Mouse (Mus musculus): ENCODE results near the gene Trim2. TPM values are rescaled to one million over a fixed set of nuclear protein-coding genes. Genes with fewer than 3 reads are reported as not detected.

Trim2 gene
- polyA plus RNA-seq, 2 experiments from 2014 or later = 3.9 to 4.0 TPM

DNA sequence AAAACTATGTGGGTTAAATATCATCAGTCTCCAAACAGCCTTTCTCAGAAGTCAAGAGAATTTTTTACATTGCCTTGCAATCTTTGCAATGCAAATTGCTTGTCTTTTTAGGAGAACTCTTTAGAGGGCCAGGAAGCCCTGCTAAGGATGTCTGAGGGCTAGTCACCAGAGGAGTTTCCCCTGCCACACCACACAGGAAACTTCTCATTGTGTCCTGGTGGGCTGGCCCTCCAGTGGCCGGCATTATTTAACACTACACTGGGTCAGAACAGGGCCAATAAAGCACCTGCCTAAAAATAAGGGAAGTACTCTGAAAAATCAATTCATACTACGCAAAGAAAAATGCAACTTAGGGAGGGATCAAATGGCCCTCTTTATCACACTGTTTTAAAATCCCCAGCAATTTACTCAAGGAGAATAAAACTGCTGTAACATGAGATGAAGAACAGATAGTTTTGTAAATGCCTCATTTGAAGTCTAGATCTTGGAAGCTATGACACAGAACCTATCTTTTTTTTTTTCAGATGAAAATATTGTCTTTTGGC is 87.4 kb downstream of the Trim2 start:
- no peak for ATAC-seq

DNA sequence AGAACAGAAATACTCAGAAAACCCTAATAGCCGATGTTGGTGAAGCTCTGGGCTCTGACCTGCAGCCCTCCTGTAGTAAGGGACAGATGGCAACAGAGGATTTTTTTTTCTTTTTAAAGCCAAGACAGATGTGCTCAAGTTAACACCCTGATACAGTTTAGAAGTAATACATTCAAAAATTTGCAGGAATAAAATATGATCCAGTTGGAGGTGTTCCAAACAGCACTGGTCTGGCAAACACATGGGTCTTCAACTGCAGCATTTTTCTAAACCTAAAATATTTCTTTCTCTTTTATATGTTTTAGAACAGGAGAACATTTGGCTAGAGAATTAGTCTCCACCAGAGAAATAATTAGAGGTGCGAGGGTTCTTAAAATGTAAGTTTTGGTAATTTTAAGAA is 88.2 kb downstream of the Trim2 start:
- ATAC-seq = no peak

DNA sequence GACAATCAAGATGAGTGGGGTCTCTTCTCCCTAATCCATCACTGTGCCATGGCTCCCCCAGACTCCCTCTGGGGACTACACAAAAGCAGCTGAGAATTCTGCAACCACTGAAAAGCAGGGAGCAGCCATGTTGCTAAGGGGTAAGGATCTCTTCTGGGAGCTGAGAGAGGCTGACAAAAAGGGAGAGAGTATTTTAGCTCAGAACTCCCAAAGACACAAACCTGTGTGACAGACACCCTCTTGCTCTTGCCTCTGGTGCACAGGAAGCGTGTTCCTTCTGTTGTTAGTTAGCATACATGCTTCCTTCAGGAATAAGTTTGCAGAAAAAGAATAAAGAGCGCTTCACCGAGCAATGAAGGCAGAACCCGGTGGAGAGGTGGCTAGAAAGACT is 88.7 kb downstream of the Trim2 start:
- ATAC-seq = no peak

DNA sequence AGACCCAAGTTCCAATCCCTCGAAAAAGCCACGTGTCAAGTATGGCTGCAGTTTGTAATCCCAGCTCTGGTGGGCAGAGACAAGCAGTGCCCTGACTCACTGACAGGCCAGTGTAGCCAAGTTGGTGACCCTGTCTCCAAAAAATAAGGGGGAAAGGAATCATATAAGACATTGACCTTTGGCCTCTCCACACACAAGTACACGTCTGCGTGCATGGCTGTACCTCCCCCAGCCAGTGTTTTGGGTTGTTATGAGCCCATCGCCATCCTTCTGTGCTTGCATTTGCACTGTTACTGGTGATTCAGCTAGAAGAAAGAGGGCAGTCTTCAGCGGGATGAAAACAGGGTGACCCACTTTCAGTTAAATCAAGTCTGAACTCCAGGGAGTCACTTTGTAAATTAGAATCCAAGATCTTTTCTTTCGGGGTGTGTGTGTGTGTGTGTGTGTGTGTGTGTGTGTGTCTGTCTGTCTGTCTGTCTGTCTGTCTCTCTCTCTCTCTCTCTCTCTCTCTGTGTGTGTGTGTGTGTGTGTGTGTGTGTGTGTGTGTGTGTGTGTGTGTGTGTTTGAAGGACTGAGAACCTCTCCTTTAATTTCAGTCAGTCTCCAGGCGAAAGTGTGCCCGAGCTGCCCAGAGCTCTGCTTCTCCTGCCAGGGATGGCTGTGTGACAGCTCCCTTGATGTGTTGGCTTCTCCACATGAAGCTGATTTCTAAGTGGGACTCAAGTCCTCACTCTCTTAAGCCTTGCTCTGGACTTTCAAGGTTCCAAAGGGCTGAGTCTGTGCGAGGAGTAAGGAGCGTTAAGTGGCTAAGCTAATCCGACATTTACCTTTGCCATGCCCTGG is 89.3 kb downstream of the Trim2 start:
- no peak for ATAC-seq

DNA sequence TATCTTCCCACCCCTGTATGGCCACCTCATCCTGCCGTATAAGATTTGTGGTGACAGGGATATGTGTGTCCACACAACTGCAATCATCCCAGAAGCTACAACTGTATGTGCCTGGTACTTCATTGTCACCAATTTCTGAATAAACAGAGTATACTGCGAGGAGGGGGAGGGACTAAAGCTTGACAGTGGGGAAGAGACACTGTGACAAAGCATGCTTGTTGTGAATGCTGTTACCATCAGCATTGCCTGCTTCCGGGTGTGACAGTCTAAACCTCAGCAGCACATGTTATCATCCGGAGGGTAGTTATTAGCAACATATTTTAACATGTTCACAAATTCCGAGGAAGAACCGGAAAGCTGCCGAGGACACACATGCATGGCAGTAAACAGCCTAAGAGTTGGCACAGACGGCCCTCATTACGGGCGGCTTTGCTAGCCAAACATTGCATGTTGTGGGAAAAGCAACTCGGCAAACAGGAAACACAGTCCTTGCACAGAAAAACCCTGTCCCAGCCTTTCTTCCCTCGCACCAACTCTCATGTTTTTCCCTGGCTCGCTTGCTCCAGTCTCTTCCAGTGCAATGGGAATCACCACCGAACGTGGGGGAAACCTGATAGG is 90.8 kb downstream of the Trim2 start:
- ATAC-seq = no peak

DNA sequence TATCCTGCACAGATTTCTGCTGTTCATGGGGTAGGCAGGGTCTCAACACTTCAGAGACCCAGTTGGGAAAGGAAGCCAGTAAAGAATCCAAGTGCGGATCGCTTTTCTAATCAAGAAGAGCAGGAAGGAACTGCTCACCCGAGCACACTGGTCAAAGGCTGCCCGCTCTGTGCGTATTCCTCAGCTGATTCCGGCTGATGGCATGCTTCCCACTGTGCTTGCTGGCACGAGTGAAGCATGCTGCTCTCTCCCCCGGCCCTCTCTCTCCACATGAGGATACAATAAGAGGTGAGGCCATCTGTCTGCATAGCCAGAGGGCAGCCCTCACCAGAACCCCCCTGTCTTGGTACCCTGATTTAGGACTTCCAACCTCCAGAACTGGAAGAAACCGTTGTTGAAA is 91.4 kb downstream of the Trim2 start:
- no peak for ATAC-seq

DNA sequence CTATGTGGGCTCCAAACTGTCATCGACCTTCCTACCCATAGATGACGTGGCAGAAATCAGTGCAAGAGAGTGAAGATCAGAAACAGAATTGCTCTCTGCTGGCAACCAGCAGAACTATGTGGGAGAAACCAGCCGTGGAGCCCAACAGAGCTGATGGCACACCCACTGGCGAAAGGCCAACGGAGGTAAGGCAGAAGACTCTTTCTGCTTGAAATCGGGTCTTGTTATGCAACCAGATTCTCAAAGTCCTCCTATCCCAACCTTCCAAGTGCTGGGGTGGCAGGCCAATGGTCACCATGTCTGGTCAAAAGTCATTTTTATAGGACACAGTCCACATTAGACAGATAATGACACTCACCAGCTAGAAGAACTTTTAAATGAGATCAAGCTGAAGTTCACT is 92.2 kb downstream of the Trim2 start:
- no peak for ATAC-seq

DNA sequence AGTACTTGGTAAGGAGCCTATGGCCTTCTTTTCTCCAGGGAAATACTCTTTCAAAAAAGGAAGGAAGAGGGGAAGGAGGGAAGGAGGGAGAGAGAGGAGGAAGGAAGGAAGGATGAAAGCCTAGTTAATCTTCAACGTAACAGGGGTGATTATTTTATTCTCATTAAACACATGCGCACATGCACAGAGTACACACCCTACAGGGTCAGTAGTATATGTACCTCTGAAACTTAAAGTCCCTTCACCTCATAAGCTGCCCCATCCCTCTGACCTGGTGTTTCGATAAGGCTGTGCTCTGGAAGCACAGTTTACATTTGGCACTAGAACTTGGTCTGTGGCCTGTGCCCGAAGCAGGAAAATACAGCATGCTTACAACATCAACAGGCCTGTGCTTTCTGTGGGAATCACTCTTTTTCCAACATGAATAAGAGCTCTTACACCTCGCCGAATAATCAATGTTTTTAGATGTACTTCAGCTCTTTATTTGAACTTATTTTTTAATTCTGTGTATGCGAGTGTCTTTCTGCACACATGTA is 95.3 kb downstream of the Trim2 start:
- ATAC-seq = no peak

DNA sequence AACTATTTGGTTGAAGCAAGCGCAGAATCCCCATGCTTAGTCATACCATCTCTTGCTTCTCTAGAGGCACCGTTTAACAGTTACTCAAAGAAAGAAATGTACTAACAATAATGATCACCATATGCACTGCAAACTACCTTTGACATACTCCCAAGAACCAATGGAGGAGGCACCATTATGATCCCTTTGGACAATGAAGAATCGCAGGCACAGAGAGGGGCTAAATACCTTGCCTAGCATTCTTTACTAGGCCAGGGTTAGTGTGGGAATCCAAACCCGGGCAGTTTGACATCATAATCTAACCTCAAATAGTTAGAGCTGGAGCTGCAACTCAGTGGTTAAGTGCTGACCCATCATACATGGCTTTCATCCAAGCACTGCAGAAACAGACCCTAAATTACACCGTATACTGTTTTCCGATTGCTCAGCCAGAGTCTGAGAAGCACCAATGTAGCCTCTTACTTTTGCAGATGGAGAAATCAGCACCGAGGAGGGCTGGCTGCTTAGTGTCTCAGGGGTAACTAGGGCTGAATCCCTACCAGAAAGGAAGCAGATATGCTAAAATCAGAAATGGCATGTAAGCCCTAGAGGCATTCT is 97.7 kb downstream of the Trim2 start:
- ATAC-seq = no peak

DNA sequence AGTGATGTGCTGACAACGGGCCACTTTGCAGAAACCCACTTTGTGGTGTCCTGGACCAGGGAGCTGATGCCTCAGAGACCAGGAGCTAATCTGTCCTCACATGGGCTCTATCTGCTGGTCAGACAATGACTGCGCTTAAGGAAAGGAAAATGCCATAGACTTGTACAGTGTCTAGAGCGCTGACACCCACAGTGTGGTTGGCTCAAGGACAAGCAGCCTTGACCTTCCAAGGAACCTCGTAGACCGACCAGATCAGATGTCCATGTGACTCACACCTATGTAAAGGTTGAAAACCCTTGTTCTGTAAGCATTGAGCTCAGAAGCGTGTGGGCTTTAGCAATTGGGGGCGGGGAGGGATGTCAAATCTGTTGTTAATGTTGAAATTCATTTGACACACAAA is 98.2 kb downstream of the Trim2 start:
- no peak for ATAC-seq

DNA sequence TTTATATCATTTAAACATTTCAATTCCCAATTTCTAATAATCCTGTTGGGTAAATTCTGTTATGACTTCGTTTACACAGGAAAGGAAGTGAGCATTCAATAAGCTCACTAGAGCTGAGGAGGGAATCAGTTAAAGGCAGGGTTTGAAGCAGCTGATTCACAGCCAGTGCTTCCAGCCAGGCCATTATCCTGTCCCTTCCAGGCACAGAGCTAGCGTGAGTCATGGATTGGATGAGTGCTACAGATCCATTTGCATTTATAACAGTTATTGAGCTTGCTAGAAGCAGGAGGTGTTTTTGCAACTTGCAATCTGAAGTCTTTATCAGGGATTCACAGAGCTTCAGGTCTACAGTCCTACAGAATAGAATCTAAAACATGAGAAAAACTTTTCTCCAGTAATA is 99.3 kb downstream of the Trim2 start:
- ATAC-seq = no peak

DNA sequence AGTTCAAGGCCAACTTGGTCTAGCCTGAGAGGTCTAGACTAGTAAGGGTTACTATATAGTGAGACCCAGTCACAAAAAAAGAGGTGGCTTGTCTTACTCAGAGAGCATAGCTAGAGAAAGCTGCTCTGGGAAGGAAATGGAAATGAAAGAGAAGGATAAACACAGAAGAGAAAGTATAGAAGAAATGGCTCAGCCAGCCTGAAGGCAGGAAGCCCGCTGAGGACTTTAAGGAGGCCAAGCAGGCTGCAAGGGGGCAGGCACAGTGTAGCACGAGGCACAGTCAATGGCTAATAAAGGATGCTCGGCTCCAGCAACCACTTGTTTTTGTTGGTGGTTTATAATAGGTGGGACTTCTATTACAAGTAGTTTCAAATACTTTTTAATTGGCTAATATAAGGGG is 100.6 kb downstream of the Trim2 start:
- ATAC-seq = no peak

DNA sequence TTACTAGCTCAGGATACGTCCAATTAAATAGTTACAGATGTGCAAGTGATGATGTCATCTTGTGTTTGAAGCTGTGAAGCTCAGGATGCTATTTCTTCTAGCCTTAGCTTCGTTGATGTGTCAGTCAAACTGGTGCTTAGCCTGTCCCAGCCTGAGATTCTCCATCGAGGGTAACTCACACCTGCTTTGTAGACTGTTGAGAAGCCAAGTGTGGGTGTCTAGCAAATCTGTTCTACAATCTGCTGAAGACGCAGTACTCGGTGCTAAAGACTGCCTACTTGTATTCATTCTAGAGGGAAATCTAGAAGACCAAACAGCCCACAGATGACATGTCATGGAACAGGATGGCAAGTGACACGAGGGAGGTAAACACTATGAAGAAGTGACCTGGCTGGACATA is 101.0 kb downstream of the Trim2 start:
- ATAC-seq = no peak

DNA sequence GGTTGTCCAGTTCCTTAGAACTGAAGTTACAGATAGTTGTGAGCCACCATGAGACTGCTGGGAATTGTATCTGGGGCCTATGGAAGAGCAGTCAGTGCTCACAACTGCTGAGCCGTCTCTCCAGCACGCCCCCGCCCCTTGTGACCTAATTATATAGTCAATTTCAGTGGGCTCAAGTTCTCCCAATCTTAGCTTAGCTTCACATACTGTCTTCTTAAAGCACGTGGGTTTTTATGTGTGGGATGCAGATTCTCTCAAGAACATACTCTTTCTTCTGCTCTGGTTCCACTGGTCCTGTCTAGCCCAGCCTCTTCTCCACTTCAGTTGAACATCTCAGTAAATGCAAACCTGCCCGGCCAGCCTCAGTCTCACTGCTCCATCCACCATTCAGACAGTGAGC is 102.0 kb downstream of the Trim2 start:
- ATAC-seq = no peak

DNA sequence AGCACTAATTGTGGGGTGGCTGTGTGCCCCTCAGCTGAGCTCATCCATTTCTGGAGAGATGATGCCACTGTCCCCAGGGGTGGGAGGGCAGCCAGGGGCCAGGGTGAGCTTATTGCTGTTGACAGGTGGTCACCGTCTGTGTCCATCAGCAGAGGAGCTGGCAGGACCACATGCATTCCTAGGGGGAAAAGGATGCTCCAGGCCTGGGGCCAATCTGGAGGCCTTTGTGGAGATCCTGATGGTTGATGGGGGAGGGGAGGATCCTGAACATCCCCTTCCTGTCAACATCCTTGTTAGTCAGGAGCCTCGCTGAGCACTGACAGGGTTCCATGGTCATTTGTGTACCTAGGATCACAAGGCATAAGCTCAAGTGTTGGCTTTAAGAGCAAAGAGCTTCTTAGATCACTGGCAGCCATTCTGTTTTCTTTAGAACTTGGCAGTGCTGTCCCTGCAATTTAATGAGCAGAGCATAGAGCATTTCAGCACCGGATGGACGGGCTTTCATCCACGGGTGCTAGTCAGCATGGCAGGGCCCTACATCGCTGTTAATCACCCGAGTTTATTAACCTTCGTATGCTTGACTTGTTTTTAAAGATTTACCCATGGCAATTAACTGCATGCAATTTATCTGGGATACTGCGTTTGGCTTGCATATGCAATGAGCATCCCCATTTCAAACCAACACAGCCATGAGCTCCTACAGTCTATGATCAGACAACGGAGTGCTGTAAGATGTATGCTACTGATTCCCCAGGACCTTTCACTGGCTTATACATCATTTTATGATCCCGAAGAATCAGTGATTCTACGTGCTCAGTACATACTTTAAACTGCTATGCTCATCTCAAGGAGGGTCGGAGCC is 105.9 kb downstream of the Trim2 start:
- ATAC-seq = no peak

DNA sequence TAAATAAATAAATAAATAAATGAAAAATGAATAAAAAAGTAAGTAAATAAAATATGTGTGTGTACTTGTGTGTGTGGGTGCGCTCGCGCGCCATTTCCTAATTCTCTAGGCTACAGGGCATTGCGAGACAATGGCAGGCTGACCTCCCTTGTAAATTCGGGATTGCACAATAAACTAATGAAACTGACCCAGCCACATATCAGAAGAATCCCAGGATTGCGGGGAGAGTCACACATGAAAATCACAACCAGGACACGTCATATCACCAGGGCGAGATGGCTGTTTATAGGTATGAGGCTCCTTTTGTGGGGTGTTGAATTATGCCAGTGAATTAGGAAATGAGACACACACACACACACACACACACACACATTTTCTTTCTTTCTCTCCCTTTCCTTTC is 107.2 kb downstream of the Trim2 start:
- ATAC-seq = no peak

DNA sequence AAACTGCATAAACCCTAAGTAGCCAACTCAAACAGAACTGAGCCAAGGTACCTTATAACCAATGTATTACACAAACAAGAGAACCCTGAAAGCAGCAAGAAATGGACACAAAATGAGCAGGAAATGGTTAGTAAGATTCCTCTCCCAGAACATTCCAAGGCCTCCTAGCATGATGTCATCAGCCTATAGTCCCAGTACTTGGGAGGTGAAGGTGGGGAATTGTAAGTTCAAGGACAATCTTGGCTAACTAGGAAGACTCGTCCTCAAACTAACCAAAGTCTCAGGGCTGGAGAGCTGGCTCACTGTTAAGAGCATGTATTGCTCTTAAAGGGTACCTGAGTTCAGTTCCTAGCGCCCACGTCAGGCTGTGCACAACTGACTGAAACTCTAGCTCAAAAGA is 108.4 kb downstream of the Trim2 start:
- ATAC-seq = no peak

DNA sequence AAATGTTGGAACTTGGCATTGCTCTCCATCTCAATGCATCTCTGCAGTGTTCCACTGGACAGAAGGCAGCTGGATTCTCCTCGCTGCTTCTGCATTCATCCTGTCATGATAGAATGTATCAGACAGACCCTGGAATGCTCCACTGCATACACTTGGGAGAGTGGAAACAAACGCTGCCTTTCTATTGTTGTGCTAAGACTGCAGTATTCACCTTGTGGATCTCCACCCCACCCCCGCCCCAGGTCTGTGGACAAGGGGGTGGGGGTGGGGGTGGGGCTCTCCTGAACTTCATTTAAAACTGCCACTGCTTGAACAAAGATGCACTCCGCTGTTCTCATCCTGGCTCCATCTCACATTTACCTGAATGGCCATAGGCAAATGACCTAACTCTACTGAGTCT is 112.8 kb downstream of the Trim2 start:
- ATAC-seq = no peak

DNA sequence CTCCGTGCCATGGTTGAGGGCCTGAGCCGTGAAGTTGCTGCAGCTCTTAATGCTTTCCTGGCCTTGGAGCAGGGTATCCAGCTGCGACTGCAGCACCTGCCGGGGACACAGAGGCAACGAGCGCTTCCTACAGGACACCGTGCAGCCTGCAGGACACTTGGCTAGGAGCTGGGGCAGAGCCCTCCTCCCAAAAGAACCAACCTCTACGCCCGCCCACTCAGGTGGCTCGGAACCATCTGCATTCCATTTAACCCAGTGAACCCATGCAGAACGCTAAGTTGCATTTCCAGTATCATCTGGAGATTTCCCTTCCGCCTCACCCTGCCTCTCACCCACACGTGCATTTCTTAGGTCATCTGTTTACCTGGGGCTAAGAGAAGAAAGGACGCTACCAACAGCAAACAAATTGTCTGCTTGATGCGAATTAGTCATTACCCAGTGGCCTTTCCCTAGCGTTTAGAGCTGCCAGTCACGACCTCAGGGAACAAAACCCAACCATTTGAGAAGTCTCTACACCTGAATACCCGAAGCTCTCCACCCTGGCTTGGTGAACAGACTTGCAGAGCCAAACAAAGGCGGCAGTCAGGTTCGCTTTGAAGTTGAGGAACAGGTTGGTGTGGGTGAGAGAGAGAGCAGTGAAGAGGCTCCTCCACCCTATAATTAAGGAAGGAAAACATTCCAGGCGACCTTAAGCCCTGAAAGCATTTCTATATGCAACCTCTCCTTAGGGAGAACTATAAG is 115.4 kb downstream of the Trim2 start:
- no peak for ATAC-seq

DNA sequence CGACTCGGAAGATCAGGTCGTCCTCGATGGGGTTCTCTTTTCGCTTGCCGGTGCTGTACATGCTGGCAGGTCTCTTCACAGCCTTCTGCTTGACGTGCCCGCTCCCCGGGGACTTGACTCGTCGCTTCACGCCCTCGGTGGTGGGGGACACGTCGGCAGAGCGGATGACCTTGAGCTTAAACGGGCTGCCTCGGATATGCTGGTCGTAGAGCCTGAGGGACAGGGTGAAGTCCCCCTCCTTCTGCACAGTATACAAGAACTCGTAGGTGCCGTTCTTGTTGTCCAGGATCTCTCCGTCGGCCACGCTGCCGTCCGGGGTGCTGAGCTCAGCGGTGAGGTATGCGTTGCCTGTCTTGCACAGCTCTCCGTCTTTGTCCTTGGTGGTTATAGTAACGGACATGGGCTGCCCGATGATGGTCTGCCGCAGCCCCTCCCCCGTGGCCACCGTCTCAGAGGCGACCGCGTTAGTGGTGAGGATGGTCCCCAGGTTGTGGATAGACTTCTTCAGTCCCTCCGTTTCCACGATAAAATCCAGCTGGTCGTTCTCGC is 116.1 kb downstream of the Trim2 start:
- no peak for ATAC-seq

DNA sequence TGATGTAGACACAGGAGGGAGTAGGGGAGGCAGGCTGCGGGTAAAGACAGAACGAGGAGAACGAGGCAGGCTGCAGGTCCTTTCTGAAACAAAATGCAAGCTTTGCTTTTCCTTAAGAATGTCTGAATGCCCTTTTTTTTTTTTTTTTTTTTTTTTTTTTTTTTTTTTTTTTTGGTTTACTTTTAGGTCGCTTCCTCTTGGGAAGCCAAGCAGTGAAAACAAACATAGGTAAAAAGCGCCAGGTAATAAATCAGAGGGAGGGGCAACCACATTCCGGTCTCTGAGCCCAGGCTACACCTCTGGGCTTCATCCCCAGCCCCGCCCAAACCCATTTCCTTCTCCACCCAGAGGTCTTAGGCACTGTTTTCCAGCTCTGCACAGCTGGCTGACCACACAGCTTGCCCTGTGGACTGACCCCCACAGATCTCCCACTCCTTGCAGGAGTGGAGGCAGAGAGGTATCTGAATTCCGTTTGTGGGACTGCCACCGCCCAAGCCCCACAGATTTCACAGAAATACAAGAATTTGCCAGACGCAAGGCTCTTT is 117.0 kb downstream of the Trim2 start:
- ATAC-seq = no peak
